Mouse (Mus musculus): ENCODE results near the gene Cdadc1. TPM values are rescaled to one million over a fixed set of nuclear protein-coding genes. Genes with fewer than 3 reads are reported as not detected.
"Not testable (repeated sequence)": the region's sequence is repeated elsewhere in the genome, so short reads cannot be mapped to it uniquely, and the experiment has no call there.

Cdadc1 gene
- polyA plus RNA-seq, 1 experiment from 2014 or later, result 38.8 TPM

- peak within 1 kb of the TSS; percentile 73 for H3K27ac ChIP-seq (ENCODE audit: low read depth)
- peaks cover 9% of the 10 kb centered on the region for H3K36me3 ChIP-seq (ENCODE audit: control insufficient read depth, insufficient read depth, low read length)
- peaks cover 12% of the 10 kb centered on the region for H3K4me1 ChIP-seq (replicated peaks; ENCODE audit: control insufficient read depth, insufficient read depth, low read length)
- WGBS, result under 1% methylated on average over 65 of the region's 65 CpGs
- peak; percentile 86 for ATAC-seq (replicated peaks; ENCODE audit: low FRiP score, low TSS enrichment, low read depth)
- peak within 1 kb of the TSS; percentile 70 for H3K9ac ChIP-seq (ENCODE audit: low read length)
- peaks cover 8% of the 10 kb centered on the region; the same call in 1 of the 2 replicates for H3K27me3 ChIP-seq (replicated peaks; ENCODE audit: control insufficient read depth, insufficient read depth, low read length)
- no peaks in the 10 kb centered on the region for H3K9me3 ChIP-seq (ENCODE audit: control insufficient read depth, low read length)
- H3K4me2 ChIP-seq (ENCODE audit: low read length), result peak within 1 kb of the TSS; percentile 72
- H3K4me3 ChIP-seq (ENCODE audit: low read depth, low read length), result peak within 1 kb of the TSS; percentile 62
- DNase-seq (ENCODE audit: low spot score), result peak; percentile 93
Observed at GRCm38 (mm10) chr14:59625158-59625805, 27.5 kb upstream of the Cdadc1 start, which contains the start of gene Shisa2. Gene Shisa2, plus strand, starts transcription at chr14:59625308.

- no peaks in the 10 kb centered on the region for H3K9me3 ChIP-seq (ENCODE audit: control insufficient read depth, low read length)
- no peak overlapping the region for H3K27ac ChIP-seq (ENCODE audit: low read depth)
- H3K9ac ChIP-seq (ENCODE audit: low read length), result no peak overlapping the region
- H3K4me1 ChIP-seq (replicated peaks; ENCODE audit: control insufficient read depth, insufficient read depth, low read length), result peaks cover 12% of the 10 kb centered on the region
- peaks cover under 1% of the 10 kb centered on the region for H3K36me3 ChIP-seq (ENCODE audit: control insufficient read depth, insufficient read depth, low read length)
- no peak for ATAC-seq (replicated peaks; ENCODE audit: low FRiP score, low TSS enrichment, low read depth)
- peak overlapping the region; percentile 72 for H3K4me2 ChIP-seq (ENCODE audit: low read length)
- no peak for DNase-seq (ENCODE audit: low spot score)
- H3K4me3 ChIP-seq (ENCODE audit: low read depth, low read length), result no peak overlapping the region
- H3K27me3 ChIP-seq (replicated peaks; ENCODE audit: control insufficient read depth, insufficient read depth, low read length), result peaks cover 8% of the 10 kb centered on the region; the same call in 1 of the 2 replicates
- WGBS, result 36% methylated on average over 9 of the region's 9 CpGs
Observed at GRCm38 (mm10) chr14:59624326-59624885, 26.6 kb upstream of the Cdadc1 start.

GRCm38 (mm10) chr14:59616802-59617201 lies 19.0 kb upstream of the Cdadc1 start:
- Histone ChIP-seq H3K4me3 (ENCODE audit: low read depth, low read length) (no peak overlapping the region), H3K36me3 (ENCODE audit: control insufficient read depth, insufficient read depth, low read length) (no peaks in the 10 kb centered on the region), H3K4me2 (ENCODE audit: low read length) (no peak overlapping the region), H3K9ac (ENCODE audit: low read length) (no peak overlapping the region), H3K4me1 (replicated peaks; ENCODE audit: control insufficient read depth, insufficient read depth, low read length) (0 out of 2 replicates have a peak, but pooled peaks cover 2% of the 10 kb centered on the region), H3K9me3 (ENCODE audit: control insufficient read depth, low read length) (no peaks in the 10 kb centered on the region), H3K27ac (ENCODE audit: low read depth) (no peak overlapping the region), H3K27me3 (replicated peaks; ENCODE audit: control insufficient read depth, insufficient read depth, low read length) (no peaks in the 10 kb centered on the region)
- ATAC-seq (replicated peaks; ENCODE audit: low FRiP score, low TSS enrichment, low read depth), result no peak
- no peak for DNase-seq (ENCODE audit: low spot score)
- 53% methylated on average over 7 of the region's 7 CpGs for WGBS

GRCm38 (mm10) chr14:59614149-59614548 lies 16.4 kb upstream of the Cdadc1 start:
- H3K4me3 ChIP-seq (ENCODE audit: low read depth, low read length); H3K4me2 ChIP-seq (ENCODE audit: low read length); H3K27ac ChIP-seq (ENCODE audit: low read depth); DNase-seq (ENCODE audit: low spot score); H3K4me1 ChIP-seq (replicated peaks; ENCODE audit: control insufficient read depth, insufficient read depth, low read length); ATAC-seq (replicated peaks; ENCODE audit: low FRiP score, low TSS enrichment, low read depth); H3K36me3 ChIP-seq (ENCODE audit: control insufficient read depth, insufficient read depth, low read length); H3K9me3 ChIP-seq (ENCODE audit: control insufficient read depth, low read length); H3K27me3 ChIP-seq (replicated peaks; ENCODE audit: control insufficient read depth, insufficient read depth, low read length); H3K9ac ChIP-seq (ENCODE audit: low read length): not testable (repeated sequence)
- 84% methylated on average over 3 of the region's 3 CpGs for WGBS

- no peak for ATAC-seq (replicated peaks; ENCODE audit: low FRiP score, low TSS enrichment, low read depth)
- peak; percentile 77 for DNase-seq (ENCODE audit: low spot score)
- Histone ChIP-seq H3K9ac (ENCODE audit: low read length) (no peak overlapping the region), H3K4me2 (ENCODE audit: low read length) (no peak overlapping the region), H3K36me3 (ENCODE audit: control insufficient read depth, insufficient read depth, low read length) (no peaks in the 10 kb centered on the region), H3K9me3 (ENCODE audit: control insufficient read depth, low read length) (no peaks in the 10 kb centered on the region), H3K27me3 (replicated peaks; ENCODE audit: control insufficient read depth, insufficient read depth, low read length) (no peaks in the 10 kb centered on the region), H3K4me3 (ENCODE audit: low read depth, low read length) (no peak overlapping the region), H3K27ac (ENCODE audit: low read depth) (no peak overlapping the region), H3K4me1 (replicated peaks; ENCODE audit: control insufficient read depth, insufficient read depth, low read length) (0 out of 2 replicates have a peak, but pooled peaks cover 2% of the 10 kb centered on the region)
- WGBS, result 50% methylated on average over 14 of the region's 14 CpGs
Observed at GRCm38 (mm10) chr14:59612920-59613625, 15.3 kb upstream of the Cdadc1 start.

- H3K36me3 ChIP-seq (ENCODE audit: control insufficient read depth, insufficient read depth, low read length), result no peaks in the 10 kb centered on the region
- ATAC-seq (replicated peaks; ENCODE audit: low FRiP score, low TSS enrichment, low read depth) (no peak), DNase-seq (ENCODE audit: low spot score) (no peak)
- no peaks in the 10 kb centered on the region for H3K4me1 ChIP-seq (replicated peaks; ENCODE audit: control insufficient read depth, insufficient read depth, low read length)
- H3K27me3 ChIP-seq (replicated peaks; ENCODE audit: control insufficient read depth, insufficient read depth, low read length), result no peaks in the 10 kb centered on the region
- no peak overlapping the region for H3K27ac ChIP-seq (ENCODE audit: low read depth)
- WGBS, result 56% methylated on average over 3 of the region's 3 CpGs
- H3K4me2 ChIP-seq (ENCODE audit: low read length), result no peak overlapping the region
- no peak overlapping the region for H3K9ac ChIP-seq (ENCODE audit: low read length)
- H3K4me3 ChIP-seq (ENCODE audit: low read depth, low read length), result no peak overlapping the region
- H3K9me3 ChIP-seq (ENCODE audit: control insufficient read depth, low read length), result no peaks in the 10 kb centered on the region
Observed at GRCm38 (mm10) chr14:59607021-59607420, 9.3 kb upstream of the Cdadc1 start.

GRCm38 (mm10) chr14:59605671-59606353 lies 8.1 kb upstream of the Cdadc1 start:
- no peak overlapping the region for H3K9ac ChIP-seq (ENCODE audit: low read length)
- ATAC-seq (replicated peaks; ENCODE audit: low FRiP score, low TSS enrichment, low read depth), result peak; percentile 68; the same call in 1 of the 2 replicates
- peak; percentile 90 for DNase-seq (ENCODE audit: low spot score)
- no peak overlapping the region for H3K4me2 ChIP-seq (ENCODE audit: low read length)
- H3K4me1 ChIP-seq (replicated peaks; ENCODE audit: control insufficient read depth, insufficient read depth, low read length), result no peaks in the 10 kb centered on the region
- H3K27me3 ChIP-seq (replicated peaks; ENCODE audit: control insufficient read depth, insufficient read depth, low read length), result no peaks in the 10 kb centered on the region
- no peaks in the 10 kb centered on the region for H3K9me3 ChIP-seq (ENCODE audit: control insufficient read depth, low read length)
- no peaks in the 10 kb centered on the region for H3K36me3 ChIP-seq (ENCODE audit: control insufficient read depth, insufficient read depth, low read length)
- no peak overlapping the region for H3K27ac ChIP-seq (ENCODE audit: low read depth)
- H3K4me3 ChIP-seq (ENCODE audit: low read depth, low read length), result no peak overlapping the region
- WGBS, result 24% methylated on average over 5 of the region's 5 CpGs

GRCm38 (mm10) chr14:59604002-59604645 lies 6.4 kb upstream of the Cdadc1 start:
- ATAC-seq (replicated peaks; ENCODE audit: low FRiP score, low TSS enrichment, low read depth), result no peak
- no peak overlapping the region for H3K27ac ChIP-seq (ENCODE audit: low read depth)
- no peaks in the 10 kb centered on the region for H3K9me3 ChIP-seq (ENCODE audit: control insufficient read depth, low read length)
- H3K36me3 ChIP-seq (ENCODE audit: control insufficient read depth, insufficient read depth, low read length), result no peaks in the 10 kb centered on the region
- no peaks in the 10 kb centered on the region for H3K27me3 ChIP-seq (replicated peaks; ENCODE audit: control insufficient read depth, insufficient read depth, low read length)
- DNase-seq (ENCODE audit: low spot score), result no peak
- no peak overlapping the region for H3K4me2 ChIP-seq (ENCODE audit: low read length)
- H3K9ac ChIP-seq (ENCODE audit: low read length), result no peak overlapping the region
- no peak overlapping the region for H3K4me3 ChIP-seq (ENCODE audit: low read depth, low read length)
- no peaks in the 10 kb centered on the region for H3K4me1 ChIP-seq (replicated peaks; ENCODE audit: control insufficient read depth, insufficient read depth, low read length)
- WGBS, result 63% methylated on average over 5 of the region's 5 CpGs
